In genomic region chr4:41477648-41478160, GRCm38 (mm10) we compare ENCODE assay signal across 26 mouse cellular contexts. TPM values are rescaled to one million over a fixed set of nuclear protein-coding genes. Genes with fewer than 3 reads are reported as not detected.
"Had no signal": no experiment of that assay in that cellular context is flagged by ENCODE, and none has a peak within 500 bp of the region (broad histone marks: within the 10 kb centered on the region; RNA-seq: fewer than 3 reads in every experiment).

No protein-coding gene starts in this region.

- H3K4me3 ChIP-seq: heart, embryonic 10.5 days; heart, embryonic 12.5 days; hindbrain, embryonic 13.5 days; hindbrain, embryonic 15.5 days; kidney, embryonic 15.5 days; limb, embryonic 13.5 days; limb, embryonic 15.5 days; liver, embryonic 12.5 days had no signal

- H3K27ac ChIP-seq: heart, embryonic 10.5 days; hindbrain, embryonic 13.5 days; hindbrain, embryonic 15.5 days; hindbrain, postnatal 0 days; kidney, embryonic 15.5 days; kidney, postnatal 0 days; limb, embryonic 13.5 days; limb, embryonic 15.5 days; liver, embryonic 12.5 days; liver, embryonic 14.5 days had no signal

- DNase-seq: forebrain, postnatal 0 days; heart, adult 18-20 months; heart, postnatal 10 days; heart, postnatal 36 days; kidney, adult 11 months; kidney, adult 2 months; kidney, adult 9 months; kidney, postnatal 14 days; kidney, postnatal 36 days; layer of hippocampus, adult 9-11 months; layer of hippocampus, postnatal 36 days; left cerebral cortex, postnatal 4 days had no signal

RNA-seq across cellular contexts. Expression of gene 1110017D15Rik, which starts 39.4 kb away (rescaled TPM):
- total RNA-seq: gastrocnemius, adult 8-10 months; hematopoietic stem cell, adult 5-6 weeks; liver, adult 2 months had no signal
